Mouse (Mus musculus) cerebellum, adult 2 months (tissue): Measurements from ENCODE around the gene 9130019O22Rik.

Source experiments
- CTCF ChIP-seq: fragments of 200-500 bp; IDR thresholded peaks from 2 replicates; pipeline ENCODE4 v1.5.1; 2011; ENCODE audit warnings: low read depth, mild to moderate bottlenecking, control low read depth, low read length, moderate library complexity, borderline replicate concordance; ENCODE audit not compliant: insufficient read depth
- POLR2A ChIP-seq: fragments of 200-500 bp; IDR thresholded peaks from 2 replicates; pipeline ENCODE4 v1.6.1; 2011; ENCODE audit warnings: low read length, control low read depth, borderline replicate concordance; ENCODE audit not compliant: insufficient read depth

- TF ChIP-seq CTCF (no peak), POLR2A (no peak)
These were observed 35.3 kb upstream of the 9130019O22Rik start for GRCm38 (mm10) chr7:127422247-127422646.
